Mouse (Mus musculus) embryonic facial prominence, embryonic 15.5 days (tissue): Measurements from ENCODE around the gene Mcpt4. TPM values are rescaled to one million over a fixed set of nuclear protein-coding genes. Genes with fewer than 3 reads are reported as not detected.
"Not testable (repeated sequence)": the region's sequence is repeated elsewhere in the genome, so short reads cannot be mapped to it uniquely, and the experiment has no call there.

Source experiments
- ATAC-seq: fragments of 200-750 bp; cut with Nextera tagmentation; 2 replicates; pipeline ENCODE4 v1.8.0; 2017; ENCODE audit warnings: low read depth, moderate TSS enrichment; ENCODE audit not compliant: insufficient number of reproducible peaks, low FRiP score, low TSS enrichment
- H3K27ac ChIP-seq: fragments of 300-500 bp; sonication (generic); replicated peaks from 2 replicates; pipeline ENCODE4 v1.5.1; 2015; ENCODE audit warnings: mild to moderate bottlenecking, inconsistent platforms
- H3K27me3 ChIP-seq: fragments of 300-500 bp; sonication (generic); 2 replicates; pipeline ENCODE4 v1.6.1; 2015; ENCODE audit warnings: inconsistent platforms
- H3K36me3 ChIP-seq: fragments of 300-500 bp; sonication (generic); 2 replicates; pipeline ENCODE4 v1.6.1; 2015; ENCODE audit warnings: mild to moderate bottlenecking, inconsistent platforms
- H3K4me1 ChIP-seq: fragments of 300-500 bp; sonication (generic); 2 replicates; pipeline ENCODE4 v1.6.1; 2015; ENCODE audit warnings: inconsistent platforms
- H3K4me2 ChIP-seq: fragments of 300-500 bp; sonication (generic); replicated peaks from 2 replicates; pipeline ENCODE4 v1.6.1; 2015; ENCODE audit warnings: mild to moderate bottlenecking, inconsistent platforms
- H3K4me3 ChIP-seq: fragments of 300-500 bp; sonication (generic); replicated peaks from 2 replicates; pipeline ENCODE4 v1.5.1; 2015; ENCODE audit warnings: mild to moderate bottlenecking, inconsistent platforms
- H3K9ac ChIP-seq: fragments of 300-500 bp; sonication (generic); 2 replicates; pipeline ENCODE4 v1.6.1; 2015; ENCODE audit warnings: inconsistent platforms
- H3K9me3 ChIP-seq: fragments of 300-500 bp; sonication (generic); replicated peaks from 2 replicates; pipeline ENCODE4 v1.6.1; 2016; ENCODE audit warnings: inconsistent platforms
- WGBS: fragments of 180-500 bp; shearing (Covaris S2); methylation state at CpG from one replicate; pipeline ENCODE4 v1.1.7; 2015; 5-methylcytosine and 5-hydroxymethylcytosine counted together
- microRNA-seq: library from miRNA; unstranded; fragments of <30 nt; microRNA quantifications from one replicate; pipeline ENCODE4, GENCODE M21; 2016; ENCODE audit warnings: borderline number of aligned reads
- polyA plus RNA-seq: library from polyadenylated mRNA; unstranded; fragments of >200 nt; fragmentation: Nextera tagmentation; extraction: Ambion mirVana; gene quantifications from 2 replicates; pipeline ENCODE4 v1.2.1, GENCODE M21; 2015

Gene Mcpt4
- polyA plus RNA-seq, 1 experiment from 2014 or later, result 25.7 TPM

DNA sequence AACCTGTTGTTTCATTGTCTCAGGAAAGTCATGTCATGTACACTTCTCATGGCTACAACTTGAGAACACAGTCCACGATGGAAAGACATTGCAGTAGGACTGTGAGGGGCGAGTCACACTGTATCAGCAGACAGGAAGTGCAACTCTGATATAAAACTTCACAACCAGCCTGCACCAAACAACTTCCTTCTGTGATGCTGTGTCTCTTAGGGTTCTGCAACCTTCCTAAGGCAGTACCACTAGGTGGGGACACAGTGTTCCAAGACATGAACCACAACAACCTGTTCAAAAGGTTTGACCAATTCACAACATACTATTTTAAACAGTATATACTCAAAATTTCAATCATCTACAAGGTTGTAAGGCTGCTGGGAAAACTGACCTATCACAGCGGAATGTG, 6.7 kb downstream of the Mcpt4 start:
- no peaks in the 10 kb centered on the region for H3K36me3 ChIP-seq

DNA sequence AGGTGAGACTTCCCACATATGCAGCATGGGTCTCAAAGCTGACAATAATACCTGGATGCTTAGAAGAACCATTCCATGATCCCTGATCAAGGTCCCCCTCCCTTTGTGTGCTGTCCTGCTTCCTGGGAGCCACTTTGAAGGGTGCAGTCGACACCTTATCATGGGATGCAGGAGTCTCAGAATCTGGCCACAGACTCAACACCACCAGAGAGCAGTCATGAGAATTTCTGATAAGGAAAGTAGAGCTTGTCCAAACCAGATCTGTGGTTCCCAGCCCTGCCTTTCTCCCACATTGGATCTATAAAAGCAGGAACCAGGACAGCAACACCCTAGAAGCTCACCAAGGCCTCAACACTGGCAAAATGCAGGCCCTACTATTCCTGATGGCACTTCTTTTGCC, 20.3 kb downstream of the Mcpt4 start, which contains the start of gene Mcpt2:
Gene Mcpt2, plus strand, starts transcription at position 250 of the 400 bp plus-strand sequence.
- not testable (repeated sequence) for H3K4me3 ChIP-seq, H3K27ac ChIP-seq, H3K4me2 ChIP-seq, H3K27me3 ChIP-seq, ATAC-seq, H3K4me1 ChIP-seq, H3K36me3 ChIP-seq, H3K9ac ChIP-seq, H3K9me3 ChIP-seq
- 77% methylated on average over 1 of the region's 1 CpGs for WGBS

More for the DNA sequence above, 6.7 kb downstream of the Mcpt4 start:
- Histone ChIP-seq H3K9me3 (no peaks in the 10 kb centered on the region), H3K4me2 (no peak overlapping the region), H3K4me1 (no peaks in the 10 kb centered on the region), H3K4me3 (no peak overlapping the region), H3K9ac (no peak overlapping the region), H3K27me3 (no peaks in the 10 kb centered on the region), H3K27ac (no peak overlapping the region)
- no peak for ATAC-seq
- WGBS, result 72% methylated on average over 3 of the region's 3 CpGs

DNA sequence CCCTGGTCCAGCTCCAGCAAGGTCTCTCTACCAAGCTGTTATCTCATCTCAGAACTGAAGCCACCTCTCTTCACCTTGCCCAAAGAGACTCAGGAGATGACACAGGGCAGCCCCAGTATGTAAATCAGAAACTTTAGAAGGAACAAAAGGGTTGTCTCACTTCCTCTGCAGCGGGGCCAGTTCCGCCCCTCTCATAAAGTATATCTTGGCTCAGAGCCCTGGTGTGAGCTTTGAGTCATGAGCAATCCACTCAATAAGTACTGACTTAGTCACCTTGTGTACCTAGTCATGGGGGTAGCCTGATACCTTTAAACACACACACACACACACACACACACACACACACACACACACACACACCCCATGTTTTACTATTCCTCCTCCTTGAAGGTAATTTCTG, 27.7 kb downstream of the Mcpt4 start:
- Histone ChIP-seq H3K4me1 (no peaks in the 10 kb centered on the region), H3K4me3 (no peak overlapping the region), H3K36me3 (no peaks in the 10 kb centered on the region), H3K27ac (no peak overlapping the region), H3K27me3 (no peaks in the 10 kb centered on the region), H3K4me2 (no peak overlapping the region), H3K9ac (no peak overlapping the region), H3K9me3 (no peaks in the 10 kb centered on the region)
- ATAC-seq, result no peak
- WGBS, result 70% methylated on average over 2 of the region's 2 CpGs

GRCm38 (mm10) chr14:56030395-56030794, 31.7 kb downstream of the Mcpt4 start, which contains the start of gene Mcpt9:
Mcpt9 (minus strand) TSS chr14:56030495.
- ATAC-seq, H3K4me2 ChIP-seq, H3K27ac ChIP-seq, H3K9me3 ChIP-seq, H3K9ac ChIP-seq, H3K36me3 ChIP-seq, H3K27me3 ChIP-seq, H3K4me3 ChIP-seq, H3K4me1 ChIP-seq: not testable (repeated sequence)
- WGBS, result 72% methylated on average over 3 of the region's 3 CpGs

- ATAC-seq, H3K4me1 ChIP-seq, H3K9ac ChIP-seq, H3K9me3 ChIP-seq, H3K4me2 ChIP-seq, H3K27ac ChIP-seq, H3K4me3 ChIP-seq, H3K36me3 ChIP-seq, H3K27me3 ChIP-seq: not testable (repeated sequence)
- 79% methylated on average over 4 of the region's 4 CpGs for WGBS
These were observed 40.8 kb downstream of the Mcpt4 start for GRCm38 (mm10) chr14:56021305-56021704.

- no peak for ATAC-seq
- H3K4me2 ChIP-seq, result no peak overlapping the region
- 70% methylated on average over 1 of the region's 1 CpGs for WGBS
- H3K9me3 ChIP-seq, result no peaks in the 10 kb centered on the region
- no peaks in the 10 kb centered on the region for H3K27me3 ChIP-seq
- no peak overlapping the region for H3K9ac ChIP-seq
- H3K4me1 ChIP-seq, result no peaks in the 10 kb centered on the region
- H3K4me3 ChIP-seq, result no peak overlapping the region
- H3K27ac ChIP-seq, result no peak overlapping the region
- no peaks in the 10 kb centered on the region for H3K36me3 ChIP-seq
These were observed 42.7 kb downstream of the Mcpt4 start for GRCm38 (mm10) chr14:56019446-56019845.

DNA sequence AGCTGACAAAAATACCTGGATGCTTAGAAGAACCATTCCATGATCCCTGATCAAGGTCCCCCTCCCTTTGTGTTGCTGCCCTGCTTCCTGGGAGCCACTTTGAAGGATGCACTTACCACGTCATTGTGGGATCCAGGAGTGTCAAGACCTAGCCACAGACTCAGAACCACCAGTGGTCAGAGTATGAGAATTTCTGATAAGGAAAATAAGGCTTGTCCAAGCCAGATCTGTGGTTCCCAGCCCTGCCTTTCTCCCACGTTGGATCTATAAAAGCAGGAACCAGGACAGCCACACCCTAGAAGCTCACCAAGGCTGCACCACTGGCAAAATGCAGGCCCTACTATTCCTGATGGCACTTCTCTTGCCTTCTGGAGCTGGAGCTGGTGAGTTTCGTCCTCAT, 44.4 kb downstream of the Mcpt4 start, which contains the start of gene Mcpt1:
Gene Mcpt1, plus strand, starts transcription at position 301 of the 400 bp plus-strand sequence.
- H3K27ac ChIP-seq, H3K36me3 ChIP-seq, H3K4me1 ChIP-seq, H3K4me2 ChIP-seq, H3K4me3 ChIP-seq, ATAC-seq, H3K27me3 ChIP-seq, H3K9me3 ChIP-seq, H3K9ac ChIP-seq: not testable (repeated sequence)
- WGBS, result 79% methylated on average over 3 of the region's 3 CpGs

DNA sequence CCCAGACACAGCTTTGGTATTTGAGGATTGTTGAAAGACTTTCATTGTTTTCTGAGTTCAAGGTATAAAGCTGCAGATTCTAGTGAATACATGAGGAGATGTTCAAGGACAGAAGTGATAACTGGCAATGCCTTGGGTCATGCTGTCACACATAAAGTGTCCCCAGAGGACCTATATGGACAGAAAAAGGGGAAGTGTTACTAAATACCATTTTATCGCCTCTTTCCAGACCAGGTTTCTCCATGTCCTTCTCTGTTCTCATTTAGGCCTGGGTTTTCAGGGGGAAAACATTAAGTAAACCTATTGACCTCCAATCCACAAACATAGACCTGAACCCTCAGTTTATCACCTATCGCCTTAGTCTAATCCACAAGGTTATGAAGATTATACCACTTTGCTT, 48.2 kb downstream of the Mcpt4 start:
- Histone ChIP-seq H3K9ac (no peak overlapping the region), H3K36me3 (no peaks in the 10 kb centered on the region), H3K4me1 (no peaks in the 10 kb centered on the region), H3K9me3 (no peaks in the 10 kb centered on the region), H3K27ac (no peak overlapping the region), H3K4me3 (no peak overlapping the region), H3K4me2 (no peak overlapping the region), H3K27me3 (no peaks in the 10 kb centered on the region)
- 90% methylated on average over 2 of the region's 2 CpGs for WGBS
- ATAC-seq, result no peak

GRCm38 (mm10) chr14:56013147-56013546, 49.0 kb downstream of the Mcpt4 start:
- Histone ChIP-seq H3K4me2 (no peak overlapping the region), H3K4me1 (no peaks in the 10 kb centered on the region), H3K9ac (no peak overlapping the region), H3K4me3 (no peak overlapping the region), H3K9me3 (no peaks in the 10 kb centered on the region), H3K27ac (no peak overlapping the region), H3K27me3 (no peaks in the 10 kb centered on the region), H3K36me3 (no peaks in the 10 kb centered on the region)
- WGBS, result 66% methylated on average over 3 of the region's 3 CpGs
- ATAC-seq, result no peak

Small RNA genes within 50 kb of the gene (microRNA-seq; reads per million reads assigned to microRNA genes)
- gene Mir6949, result not detected

Other genes with a start within 250 kb of the Mcpt4 start
- 106 and 115 TPM in 2 replicates for gene Nfatc4, start 239.2 kb downstream of the Mcpt4 start, polyA plus RNA-seq
- gene Nynrin, start 208.3 kb downstream of the Mcpt4 start, polyA plus RNA-seq, result 20.8 and 25.0 TPM in 2 replicates
- gene Cbln3, start 177.9 kb downstream of the Mcpt4 start, polyA plus RNA-seq, result 0.33 and 0.35 TPM in 2 replicates
- 18.8 and 19.9 TPM in 2 replicates for gene Khnyn, start 177.4 kb downstream of the Mcpt4 start, polyA plus RNA-seq
- gene Sdr39u1, start 162.0 kb downstream of the Mcpt4 start, polyA plus RNA-seq, result 73.9 and 79.1 TPM in 2 replicates
- gene Cma1, start 117.6 kb downstream of the Mcpt4 start, polyA plus RNA-seq, result 320 and 374 TPM in 2 replicates
- gene Cma2, start 111.3 kb downstream of the Mcpt4 start, polyA plus RNA-seq, result 0.67 and 0.88 TPM in 2 replicates
- gene Mcpt1, start 44.3 kb downstream of the Mcpt4 start, polyA plus RNA-seq, result 0.38 and 0.65 TPM in 2 replicates
- gene Mcpt9, start 31.8 kb downstream of the Mcpt4 start, polyA plus RNA-seq, result not detected in 2 replicates
- gene Mcpt2, start 20.3 kb downstream of the Mcpt4 start, polyA plus RNA-seq, result 3.2 and 3.6 TPM in 2 replicates
- gene Mcpt8, start 23.0 kb upstream of the Mcpt4 start, polyA plus RNA-seq, result 1.5 and 2.2 TPM in 2 replicates
- gene Ctsg, start 40.3 kb upstream of the Mcpt4 start, polyA plus RNA-seq, result 0.28 and 0.67 TPM in 2 replicates
- gene Gzme, start 58.3 kb upstream of the Mcpt4 start, polyA plus RNA-seq, result not detected in 2 replicates
- gene Gzmd, start 70.3 kb upstream of the Mcpt4 start, polyA plus RNA-seq, result not detected in 2 replicates
- gene Gzmg, start 97.3 kb upstream of the Mcpt4 start, polyA plus RNA-seq, result not detected in 2 replicates
- gene Gzmn, start 112.3 kb upstream of the Mcpt4 start, polyA plus RNA-seq, result not detected in 2 replicates
- not detected in 2 replicates for gene Gzmf, start 149.1 kb upstream of the Mcpt4 start, polyA plus RNA-seq
- 0.25 and 0.31 TPM in 2 replicates for gene Gzmc, start 172.3 kb upstream of the Mcpt4 start, polyA plus RNA-seq
- 0.46 and 0.67 TPM in 2 replicates for gene Gzmb, start 199.9 kb upstream of the Mcpt4 start, polyA plus RNA-seq